Mouse (Mus musculus) myocyte (in vitro differentiated cells): Measurements from ENCODE around the gene Wdr72. TPM values are rescaled to one million over a fixed set of nuclear protein-coding genes. Genes with fewer than 3 reads are reported as not detected.

Source experiments
- H3K27me3 ChIP-seq: one replicate; pipeline ENCODE4 v1.6.1; 2011; ENCODE audit not compliant: control insufficient read depth, insufficient read depth, insufficient read length
- H3K36me3 ChIP-seq: one replicate; pipeline ENCODE4 v1.6.1; 2011; ENCODE audit not compliant: control insufficient read depth, insufficient read depth
- H3K4me2 ChIP-seq: one replicate; pipeline ENCODE4 v1.6.1; 2011; ENCODE audit warnings: low read depth, control low read depth
- H3K4me3 ChIP-seq: one replicate; pipeline ENCODE4 v1.5.1; 2011; ENCODE audit warnings: mild to moderate bottlenecking, control low read depth, moderate library complexity
- H3K79me2 ChIP-seq: one replicate; pipeline ENCODE4 v1.6.1; 2011; ENCODE audit not compliant: control insufficient read depth, insufficient read depth
- H3ac ChIP-seq: one replicate; pipeline ENCODE4 v1.6.1; 2011; ENCODE audit not compliant: control insufficient read depth, insufficient read length
- CEBPB ChIP-seq: IDR thresholded peaks from 2 replicates; pipeline ENCODE4 v1.6.1; 2011; ENCODE audit warnings: mild to moderate bottlenecking, moderate library complexity; ENCODE audit not compliant: poor library complexity, insufficient read depth, severe bottlenecking
- E2F4 ChIP-seq: IDR thresholded peaks from one replicate; pipeline ENCODE4 v1.6.1; 2011; ENCODE audit warnings: mild to moderate bottlenecking, control low read depth, moderate library complexity; ENCODE audit not compliant: insufficient read depth
- MAX ChIP-seq: IDR thresholded peaks from one replicate; pipeline ENCODE4 v1.6.1; 2011; ENCODE audit warnings: low read depth, mild to moderate bottlenecking, control low read depth
- MYOD1 ChIP-seq, 3 experiments: IDR thresholded peaks; one replicate each; pipeline ENCODE4 v1.6.1; 2011; ENCODE audit warnings: control low read depth in 2 of 3, low read depth in 2 of 3, mild to moderate bottlenecking in 2 of 3, moderate library complexity in 1 of 3; ENCODE audit not compliant: insufficient read length in 2 of 3, control insufficient read depth in 1 of 3
- MYOG ChIP-seq, 3 experiments: IDR thresholded peaks; one replicate each; pipeline ENCODE4 v1.6.1; 2011; ENCODE audit warnings: control low read depth in 2 of 3, low read depth in 2 of 3, mild to moderate bottlenecking in 2 of 3; ENCODE audit not compliant: insufficient read length in 2 of 3, control insufficient read depth in 1 of 3, insufficient read depth in 1 of 3
- POLR2A ChIP-seq: IDR thresholded peaks from one replicate; pipeline ENCODE4 v1.6.1; 2011; ENCODE audit warnings: low read depth, mild to moderate bottlenecking, control low read depth, moderate library complexity; ENCODE audit not compliant: insufficient read length
- POLR2AphosphoS2 ChIP-seq: IDR thresholded peaks from one replicate; pipeline ENCODE4 v1.6.1; 2011; ENCODE audit warnings: low read depth, control low read depth; ENCODE audit not compliant: insufficient read length
- REST ChIP-seq: IDR thresholded peaks from one replicate; pipeline ENCODE4 v1.6.1; 2011; ENCODE audit warnings: mild to moderate bottlenecking, control low read depth, moderate library complexity; ENCODE audit not compliant: insufficient read depth, insufficient read length
- SRF ChIP-seq: IDR thresholded peaks from one replicate; pipeline ENCODE4 v1.6.1; 2011; ENCODE audit warnings: low read depth; ENCODE audit not compliant: control insufficient read depth, insufficient read length
- TCF12 ChIP-seq: IDR thresholded peaks from one replicate; pipeline ENCODE4 v1.6.1; 2011; ENCODE audit warnings: mild to moderate bottlenecking, control low read depth; ENCODE audit not compliant: poor library complexity, insufficient read depth, severe bottlenecking
- TCF3 ChIP-seq: IDR thresholded peaks from one replicate; pipeline ENCODE4 v1.6.1; 2011; ENCODE audit warnings: low read depth, control low read depth; ENCODE audit not compliant: insufficient read length
- USF1 ChIP-seq: IDR thresholded peaks from one replicate; pipeline ENCODE4 v1.6.1; 2011; ENCODE audit warnings: low read depth, mild to moderate bottlenecking, control low read depth, moderate library complexity
- polyA plus RNA-seq: library from polyadenylated mRNA; unstranded; fragments of >200 nt; fragmentation: generic; extraction: Trizol; gene quantifications from one replicate; pipeline ENCODE4 v1.2.1, GENCODE M21; 2012; ENCODE audit warnings: missing spikeins

Wdr72 gene
- polyA plus RNA-seq, 1 experiment = not detected

GRCm38 (mm10) chr9:74126222-74126621, 16.1 kb downstream of the Wdr72 start:
- TF ChIP-seq MYOG (IDR thresholded peaks at IDR 0.05; ENCODE audit: control insufficient read depth in 1 of 3, insufficient read depth in 1 of 3, insufficient read length in 2 of 3, low read depth in 2 of 3) (no peak), MYOD1 (IDR thresholded peaks at IDR 0.05; ENCODE audit: control insufficient read depth in 1 of 3, insufficient read length in 2 of 3, low read depth in 2 of 3) (no peak), USF1 (no peak), MAX (no peak), E2F4 (no peak), SRF (no peak), TCF3 (no peak), CEBPB (no peak), POLR2AphosphoS2 (no peak), POLR2A (no peak), REST (no peak)
- Histone ChIP-seq H3K27me3 (no peaks in the 10 kb centered on the region), H3K4me3 (no peak overlapping the region), H3ac (no peak overlapping the region), H3K4me2 (no peak overlapping the region), H3K79me2 (no peaks in the 10 kb centered on the region), H3K36me3 (no peaks in the 10 kb centered on the region)

GRCm38 (mm10) chr9:74134010-74134409, 23.9 kb downstream of the Wdr72 start:
- no peaks in the 10 kb centered on the region for H3K79me2 ChIP-seq
- no peaks in the 10 kb centered on the region for H3K27me3 ChIP-seq
- H3K36me3 ChIP-seq = no peaks in the 10 kb centered on the region
- H3K4me2 ChIP-seq = no peak overlapping the region
- no peak overlapping the region for H3ac ChIP-seq
- no peak for TF ChIP-seq POLR2A
- TF ChIP-seq MAX = no peak
- no peak for TF ChIP-seq MYOD1 (IDR thresholded peaks at IDR 0.05; ENCODE audit: control insufficient read depth in 1 of 3, insufficient read length in 2 of 3, low read depth in 2 of 3)
- no peak for TF ChIP-seq USF1
- TF ChIP-seq REST = no peak
- TF ChIP-seq SRF = no peak
- no peak overlapping the region for H3K4me3 ChIP-seq

- H3K4me3 ChIP-seq = no peak overlapping the region
- no peaks in the 10 kb centered on the region for H3K27me3 ChIP-seq
- no peak for TF ChIP-seq MAX
- TF ChIP-seq TCF12 = no peak
- no peak for TF ChIP-seq SRF
- no peak for TF ChIP-seq MYOD1 (IDR thresholded peaks at IDR 0.05; ENCODE audit: control insufficient read depth in 1 of 3, insufficient read length in 2 of 3, low read depth in 2 of 3)
- TF ChIP-seq MYOG (IDR thresholded peaks at IDR 0.05; ENCODE audit: control insufficient read depth in 1 of 3, insufficient read depth in 1 of 3, insufficient read length in 2 of 3, low read depth in 2 of 3) = no peak
- no peak for TF ChIP-seq POLR2A
- no peak for TF ChIP-seq USF1
- TF ChIP-seq E2F4 = no peak
- TF ChIP-seq POLR2AphosphoS2 = no peak
- TF ChIP-seq REST = no peak
- no peak for TF ChIP-seq TCF3
- TF ChIP-seq CEBPB = no peak
- no peak overlapping the region for H3K4me2 ChIP-seq
- no peaks in the 10 kb centered on the region for H3K79me2 ChIP-seq
- no peak overlapping the region for H3ac ChIP-seq
- no peaks in the 10 kb centered on the region for H3K36me3 ChIP-seq
Observed at GRCm38 (mm10) chr9:74141864-74142263, 31.7 kb downstream of the Wdr72 start.

GRCm38 (mm10) chr9:74142705-74143104, 32.5 kb downstream of the Wdr72 start:
- Histone ChIP-seq H3K4me3 (no peak overlapping the region), H3K79me2 (no peaks in the 10 kb centered on the region), H3K27me3 (no peaks in the 10 kb centered on the region), H3K4me2 (no peak overlapping the region), H3ac (no peak overlapping the region), H3K36me3 (no peaks in the 10 kb centered on the region)
- TF ChIP-seq CEBPB = no peak
- TF ChIP-seq SRF = no peak
- no peak for TF ChIP-seq USF1
- TF ChIP-seq POLR2A = no peak
- TF ChIP-seq MAX = no peak
- no peak for TF ChIP-seq MYOG (IDR thresholded peaks at IDR 0.05; ENCODE audit: control insufficient read depth in 1 of 3, insufficient read depth in 1 of 3, insufficient read length in 2 of 3, low read depth in 2 of 3)
- TF ChIP-seq TCF12 = no peak
- TF ChIP-seq POLR2AphosphoS2 = no peak
- no peak for TF ChIP-seq REST
- TF ChIP-seq MYOD1 (IDR thresholded peaks at IDR 0.05; ENCODE audit: control insufficient read depth in 1 of 3, insufficient read length in 2 of 3, low read depth in 2 of 3) = no peak
- no peak for TF ChIP-seq TCF3
- TF ChIP-seq E2F4 = no peak

- TF ChIP-seq MAX (no peak), CEBPB (no peak), USF1 (no peak), E2F4 (no peak), SRF (no peak), TCF12 (no peak), MYOG (IDR thresholded peaks at IDR 0.05; ENCODE audit: control insufficient read depth in 1 of 3, insufficient read depth in 1 of 3, insufficient read length in 2 of 3, low read depth in 2 of 3) (no peak), POLR2AphosphoS2 (no peak), POLR2A (no peak), REST (no peak), TCF3 (no peak), MYOD1 (IDR thresholded peaks at IDR 0.05; ENCODE audit: control insufficient read depth in 1 of 3, insufficient read length in 2 of 3, low read depth in 2 of 3) (no peak)
- Histone ChIP-seq H3K4me3 (no peak overlapping the region), H3K36me3 (no peaks in the 10 kb centered on the region), H3K27me3 (no peaks in the 10 kb centered on the region), H3K79me2 (no peaks in the 10 kb centered on the region), H3ac (no peak overlapping the region), H3K4me2 (no peak overlapping the region)
Observed at GRCm38 (mm10) chr9:74145203-74145602, 35.0 kb downstream of the Wdr72 start.
